Mouse (Mus musculus): ENCODE data around the gene Dop1b. TPM values are rescaled to one million over a fixed set of nuclear protein-coding genes. Genes with fewer than 3 reads are reported as not detected.
"Not testable (repeated sequence)": the region's sequence is repeated elsewhere in the genome, so short reads cannot be mapped to it uniquely, and the experiment has no call there.

Dop1b gene
- total and polyA plus RNA-seq, 2 experiments from 2014 or later = 26.8 to 74.8 TPM

DNA sequence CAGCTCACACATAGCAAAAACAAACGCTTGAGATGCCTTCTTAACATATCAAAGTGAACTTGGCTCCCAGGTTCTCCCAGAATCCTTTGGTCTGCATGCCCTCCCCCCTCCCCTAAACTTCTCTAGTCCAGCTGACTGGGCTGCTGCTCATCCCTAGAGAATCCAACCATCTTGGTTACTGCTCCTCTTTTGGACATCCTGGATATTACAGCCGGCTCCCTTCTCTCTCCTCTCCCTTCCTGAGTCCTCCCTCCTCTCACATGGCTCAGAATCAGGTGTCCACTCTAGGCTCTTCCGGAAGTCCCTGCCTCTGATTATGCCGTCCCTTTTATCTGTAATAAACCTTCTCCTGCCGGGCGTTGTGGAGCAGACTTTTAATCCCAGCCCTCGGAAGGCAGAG, 105.2 kb downstream of the Dop1b start:
- no peak overlapping the region for H3K4me2 ChIP-seq (ENCODE audit: low read depth, low read length)
- no peak for TF ChIP-seq CTCF (IDR thresholded peaks at IDR 0.05; ENCODE audit: low read depth)
- WGBS = 79% methylated on average over 7 of the region's 7 CpGs
- ATAC-seq = no peak
- H3K9me3 ChIP-seq (ENCODE audit: low read length) = no peaks in the 10 kb centered on the region
- H3K9ac ChIP-seq (replicated peaks; ENCODE audit: low read length) = no peak overlapping the region
- 0 out of 2 replicates have a peak, but pooled peaks cover 7% of the 10 kb centered on the region for H3K36me3 ChIP-seq (ENCODE audit: insufficient read depth, low read length)
- H3K27ac ChIP-seq = peak overlapping the region; percentile 12; the same call in 1 of the 2 replicates
- H3K4me1 ChIP-seq (ENCODE audit: insufficient read depth, low read length) = no peaks in the 10 kb centered on the region
- H3K4me3 ChIP-seq (ENCODE audit: low read length) = no peak overlapping the region
- H3K27me3 ChIP-seq (ENCODE audit: insufficient read depth, low read length) = no peaks in the 10 kb centered on the region
- DNase-seq (ENCODE audit: low spot score) = no peak

DNA sequence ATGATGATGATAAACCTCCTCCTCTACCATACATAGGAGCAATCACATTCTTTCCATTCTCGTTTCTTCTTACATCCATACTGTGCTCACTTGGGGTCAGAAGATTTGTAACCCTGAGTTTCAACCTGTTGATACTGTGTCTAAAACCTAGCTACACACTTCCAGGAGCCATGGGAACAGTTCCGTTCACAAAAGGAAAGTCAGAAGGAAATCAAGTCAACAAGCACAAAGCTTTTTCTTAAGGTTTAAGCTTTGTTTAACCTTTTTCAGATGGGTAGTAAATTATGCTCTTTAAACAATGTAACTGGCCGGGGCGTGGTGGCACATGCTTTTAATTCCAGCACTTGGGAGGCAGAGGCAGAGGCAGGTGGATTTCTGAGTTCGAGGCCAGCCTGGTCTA, 105.7 kb downstream of the Dop1b start:
- no peak overlapping the region for H3K4me3 ChIP-seq (ENCODE audit: low read length)
- no peaks in the 10 kb centered on the region for H3K4me1 ChIP-seq (ENCODE audit: insufficient read depth, low read length)
- DNase-seq (ENCODE audit: low spot score) (no peak), ATAC-seq (no peak)
- TF ChIP-seq CTCF (IDR thresholded peaks at IDR 0.05; ENCODE audit: low read depth) = no peak
- H3K4me2 ChIP-seq (ENCODE audit: low read depth, low read length) = no peak overlapping the region
- H3K9me3 ChIP-seq (ENCODE audit: low read length) = no peaks in the 10 kb centered on the region
- no peak overlapping the region for H3K9ac ChIP-seq (replicated peaks; ENCODE audit: low read length)
- H3K27ac ChIP-seq = 0 out of 2 replicates have a peak overlapping the region, but pooled peaks have one; percentile 12
- H3K36me3 ChIP-seq (ENCODE audit: insufficient read depth, low read length) = 0 out of 2 replicates have a peak, but pooled peaks cover 3% of the 10 kb centered on the region
- no peaks in the 10 kb centered on the region for H3K27me3 ChIP-seq (ENCODE audit: insufficient read depth, low read length)
- 85% methylated on average over 5 of the region's 5 CpGs for WGBS

DNA sequence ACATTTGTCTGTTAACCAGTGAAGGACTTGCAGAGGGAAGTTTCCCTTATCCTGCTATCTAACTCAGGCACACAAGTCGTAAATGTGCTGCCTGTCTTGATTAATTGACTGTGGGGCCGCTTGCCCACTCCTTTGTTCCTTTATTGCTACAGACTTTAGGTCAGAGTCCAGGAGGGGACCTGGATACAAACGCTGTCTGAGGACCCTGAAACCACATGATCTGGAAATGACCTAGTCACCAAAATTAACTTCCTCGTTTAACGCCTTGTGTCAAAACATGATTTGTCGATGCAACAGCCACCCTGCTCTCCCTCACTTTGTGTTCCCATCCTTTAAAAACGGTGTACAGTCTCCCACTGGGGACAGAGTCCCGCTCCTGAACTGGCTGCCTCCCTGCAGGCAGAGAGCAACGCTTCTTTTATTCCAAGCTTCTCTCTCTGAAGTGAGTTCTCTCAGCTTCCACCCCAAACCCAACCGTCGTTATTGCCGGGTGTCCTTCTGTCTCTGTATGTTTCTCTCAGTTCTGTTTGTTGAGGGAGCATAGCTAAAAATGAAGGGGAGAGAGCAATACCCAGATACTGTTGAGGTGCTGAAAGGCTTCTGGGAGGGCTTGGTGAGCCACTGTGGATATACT, 107.1 kb downstream of the Dop1b start:
- ATAC-seq (no peak), DNase-seq (ENCODE audit: low spot score) (no peak)
- Histone ChIP-seq H3K9ac (replicated peaks; ENCODE audit: low read length) (no peak overlapping the region), H3K27me3 (ENCODE audit: insufficient read depth, low read length) (no peaks in the 10 kb centered on the region), H3K4me1 (ENCODE audit: insufficient read depth, low read length) (no peaks in the 10 kb centered on the region), H3K36me3 (ENCODE audit: insufficient read depth, low read length) (no peaks in the 10 kb centered on the region), H3K9me3 (ENCODE audit: low read length) (peaks cover under 1% of the 10 kb centered on the region; the same call in 1 of the 2 replicates), H3K27ac (no peak overlapping the region), H3K4me3 (ENCODE audit: low read length) (no peak overlapping the region), H3K4me2 (ENCODE audit: low read depth, low read length) (no peak overlapping the region)
- WGBS = 41% methylated on average over 12 of the region's 12 CpGs
- TF ChIP-seq CTCF (IDR thresholded peaks at IDR 0.05; ENCODE audit: low read depth) = no peak

DNA sequence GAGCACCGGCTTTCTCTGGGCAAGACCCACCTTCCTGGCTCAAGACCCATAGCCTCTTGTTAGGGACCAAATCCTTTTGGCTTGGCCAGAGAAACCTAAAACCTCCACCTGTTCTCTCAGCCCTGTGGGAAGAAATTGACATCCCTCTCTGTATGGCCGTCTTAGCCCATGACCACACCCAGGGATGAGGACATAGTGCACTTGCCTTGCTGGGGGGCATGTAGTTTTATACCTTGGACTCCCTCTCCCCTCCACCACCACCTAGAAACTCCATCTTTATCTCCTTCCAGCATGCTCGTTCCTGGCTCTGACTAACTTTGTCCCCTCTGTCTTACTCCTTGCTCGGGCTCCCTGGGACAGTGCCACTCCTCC, 107.6 kb downstream of the Dop1b start:
- Histone ChIP-seq H3K4me1 (ENCODE audit: insufficient read depth, low read length) (no peaks in the 10 kb centered on the region), H3K27me3 (ENCODE audit: insufficient read depth, low read length) (no peaks in the 10 kb centered on the region), H3K27ac (no peak overlapping the region), H3K9me3 (ENCODE audit: low read length) (peaks cover 5% of the 10 kb centered on the region; the same call in 1 of the 2 replicates), H3K4me3 (ENCODE audit: low read length) (no peak overlapping the region), H3K9ac (replicated peaks; ENCODE audit: low read length) (no peak overlapping the region), H3K4me2 (ENCODE audit: low read depth, low read length) (no peak overlapping the region), H3K36me3 (ENCODE audit: insufficient read depth, low read length) (peaks cover 2% of the 10 kb centered on the region; the same call in 1 of the 2 replicates)
- 87% methylated on average over 4 of the region's 4 CpGs for WGBS
- ATAC-seq = no peak
- TF ChIP-seq CTCF (IDR thresholded peaks at IDR 0.05; ENCODE audit: low read depth) = no peak
- DNase-seq (ENCODE audit: low spot score) = no peak

DNA sequence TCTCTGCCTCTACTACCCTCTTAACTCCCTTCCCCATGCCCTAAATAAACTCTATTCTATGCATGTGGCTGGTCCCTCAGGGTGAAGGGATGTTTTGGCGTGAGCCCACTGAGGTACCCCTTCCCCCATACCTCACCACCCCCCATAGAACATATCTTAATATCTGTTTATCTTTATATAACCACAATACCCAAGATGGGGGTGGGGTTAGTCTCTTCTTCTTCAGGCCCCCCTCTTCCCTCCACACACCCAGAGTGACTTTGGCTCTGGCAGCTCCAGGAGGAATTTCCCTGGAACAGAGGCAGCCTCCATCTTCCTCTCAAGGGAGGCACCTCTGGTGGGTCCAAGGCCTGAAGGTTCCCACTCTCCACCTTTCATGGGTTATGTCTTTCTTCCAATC, 108.3 kb downstream of the Dop1b start:
- H3K9ac ChIP-seq (replicated peaks; ENCODE audit: low read length) = no peak overlapping the region
- H3K36me3 ChIP-seq (ENCODE audit: insufficient read depth, low read length) = peaks cover 3% of the 10 kb centered on the region; the same call in 1 of the 2 replicates
- 83% methylated on average over 1 of the region's 1 CpGs for WGBS
- H3K9me3 ChIP-seq (ENCODE audit: low read length) = peaks cover 6% of the 10 kb centered on the region; the same call in 1 of the 2 replicates
- H3K4me1 ChIP-seq (ENCODE audit: insufficient read depth, low read length) = no peaks in the 10 kb centered on the region
- no peak overlapping the region for H3K4me3 ChIP-seq (ENCODE audit: low read length)
- no peak overlapping the region for H3K27ac ChIP-seq
- no peak for TF ChIP-seq CTCF (IDR thresholded peaks at IDR 0.05; ENCODE audit: low read depth)
- ATAC-seq (no peak), DNase-seq (ENCODE audit: low spot score) (no peak)
- no peak overlapping the region for H3K4me2 ChIP-seq (ENCODE audit: low read depth, low read length)
- H3K27me3 ChIP-seq (ENCODE audit: insufficient read depth, low read length) = no peaks in the 10 kb centered on the region

DNA sequence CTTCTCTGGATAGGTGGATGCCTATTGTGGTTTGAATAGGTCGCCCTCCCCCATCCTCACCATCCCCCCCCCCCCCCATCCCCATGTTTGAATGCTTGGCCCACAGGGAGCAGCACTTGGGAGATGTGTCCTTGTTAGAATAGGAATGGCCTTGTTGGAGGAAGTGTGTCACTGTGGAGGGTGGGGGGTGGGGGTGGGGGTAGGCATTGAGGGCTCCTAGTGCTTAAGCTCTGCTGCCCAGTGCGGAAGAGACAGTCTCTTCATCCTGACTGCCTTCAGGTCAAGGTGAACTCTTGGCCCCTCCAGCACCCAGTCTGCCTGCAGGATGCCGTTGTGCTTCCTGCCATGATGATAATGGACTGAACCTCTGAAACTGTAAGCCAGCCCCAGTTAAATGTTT, 110.0 kb downstream of the Dop1b start:
- Histone ChIP-seq H3K36me3 (ENCODE audit: insufficient read depth, low read length) (peaks cover 3% of the 10 kb centered on the region; the same call in 1 of the 2 replicates), H3K9ac (replicated peaks; ENCODE audit: low read length) (no peak overlapping the region), H3K4me3 (ENCODE audit: low read length) (no peak overlapping the region), H3K27ac (no peak overlapping the region), H3K4me1 (ENCODE audit: insufficient read depth, low read length) (no peaks in the 10 kb centered on the region), H3K9me3 (ENCODE audit: low read length) (peaks cover 6% of the 10 kb centered on the region; the same call in 1 of the 2 replicates), H3K27me3 (ENCODE audit: insufficient read depth, low read length) (no peaks in the 10 kb centered on the region), H3K4me2 (ENCODE audit: low read depth, low read length) (no peak overlapping the region)
- 91% methylated on average over 3 of the region's 3 CpGs for WGBS
- DNase-seq (ENCODE audit: low spot score) = no peak
- TF ChIP-seq CTCF (IDR thresholded peaks at IDR 0.05; ENCODE audit: low read depth) = no peak
- no peak for ATAC-seq

DNA sequence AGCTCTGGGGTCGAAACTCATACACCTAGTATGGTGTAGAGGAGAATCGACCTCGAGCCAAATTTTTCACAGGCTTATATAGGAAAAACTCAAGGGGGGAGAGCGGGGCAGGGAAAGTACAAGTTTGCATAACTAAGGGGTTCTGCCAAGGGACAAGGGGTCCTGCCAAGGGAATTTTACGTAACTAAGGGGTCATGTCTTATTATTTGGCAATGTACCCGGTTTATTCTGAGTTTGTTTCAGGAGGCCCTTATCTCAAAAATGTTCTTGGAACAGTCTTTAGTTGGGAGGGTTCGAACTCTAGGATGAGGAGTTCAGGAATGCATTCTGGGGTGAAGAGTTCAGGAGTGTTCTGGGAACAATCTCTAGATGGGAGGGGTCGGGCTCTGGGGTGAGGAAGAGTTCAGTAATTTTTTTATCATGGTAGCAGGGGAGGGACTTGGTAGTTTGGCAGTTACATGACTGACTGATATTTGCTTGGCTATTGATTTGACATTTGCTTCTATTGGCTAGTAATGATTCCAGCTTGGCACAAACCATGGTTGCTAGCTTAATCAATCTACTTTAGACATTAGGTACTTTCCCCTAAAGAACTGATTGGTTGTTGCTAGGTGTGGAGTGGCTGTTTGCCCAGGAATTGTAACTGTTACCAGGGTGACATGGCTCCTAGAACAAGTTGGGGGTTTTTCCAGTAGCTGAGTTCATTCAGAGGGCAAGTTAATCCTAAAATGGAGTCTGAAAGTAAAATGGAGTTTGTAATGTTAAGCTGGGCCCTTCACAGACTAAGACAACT, 110.9 kb downstream of the Dop1b start:
- not testable (repeated sequence) for DNase-seq (ENCODE audit: low spot score); H3K36me3 ChIP-seq (ENCODE audit: insufficient read depth, low read length); H3K27ac ChIP-seq; H3K4me3 ChIP-seq (ENCODE audit: low read length); H3K9ac ChIP-seq (replicated peaks; ENCODE audit: low read length); H3K4me1 ChIP-seq (ENCODE audit: insufficient read depth, low read length); H3K4me2 ChIP-seq (ENCODE audit: low read depth, low read length); H3K27me3 ChIP-seq (ENCODE audit: insufficient read depth, low read length); H3K9me3 ChIP-seq (ENCODE audit: low read length); ATAC-seq
- WGBS = 90% methylated on average over 4 of the region's 8 CpGs

Data from hindbrain, postnatal 0 days (tissue).